Mouse (Mus musculus) spleen, adult 2 months (tissue): ENCODE data around the gene Fzd9. TPM values are rescaled to one million over a fixed set of nuclear protein-coding genes. Genes with fewer than 3 reads are reported as not detected.
A peak's percentile ranks its signal among the peaks of the same experiment; 100 is the strongest.

Experiments used
- DNase-seq, 2 experiments: peaks; one replicate each; pipeline versions ENCODE4 v3.0.0 to v3.0.0-alpha.2; 2012 to 2021; ENCODE audit warnings: low spot score in 2 of 2, low read depth in 1 of 2
- H3K27ac ChIP-seq: fragments of 200-500 bp; 2 replicates; pipeline ENCODE4 v1.5.1; 2012; ENCODE audit warnings: low read length, inconsistent platforms; ENCODE audit not compliant: insufficient read depth
- H3K27me3 ChIP-seq: fragments of 200-500 bp; 2 replicates; pipeline ENCODE4 v1.6.1; 2012; ENCODE audit warnings: mild to moderate bottlenecking, moderate library complexity, low read length, inconsistent platforms; ENCODE audit not compliant: control insufficient read depth, insufficient read depth
- H3K36me3 ChIP-seq: fragments of 200-500 bp; 2 replicates; pipeline ENCODE4 v1.6.1; 2012; ENCODE audit warnings: mild to moderate bottlenecking, low read length, inconsistent platforms; ENCODE audit not compliant: control insufficient read depth, insufficient read depth
- H3K4me1 ChIP-seq: fragments of 200-500 bp; 2 replicates; pipeline ENCODE4 v1.6.1; 2011; ENCODE audit warnings: inconsistent platforms; ENCODE audit not compliant: control insufficient read depth, insufficient read depth, insufficient read length
- H3K4me3 ChIP-seq: fragments of 200-500 bp; 2 replicates; pipeline ENCODE4 v1.5.1; 2011; ENCODE audit warnings: mild to moderate bottlenecking, inconsistent platforms; ENCODE audit not compliant: insufficient read depth, insufficient read length; ENCODE audit errors: extremely low read depth
- CTCF ChIP-seq: fragments of 200-500 bp; IDR thresholded peaks from 2 replicates; pipeline ENCODE4 v1.5.1; 2011; ENCODE audit warnings: mild to moderate bottlenecking, inconsistent platforms; ENCODE audit not compliant: insufficient read depth, insufficient read length, insufficient replicate concordance; ENCODE audit errors: extremely low read depth
- POLR2A ChIP-seq: fragments of 200-500 bp; IDR thresholded peaks from 2 replicates; pipeline ENCODE4 v1.6.1; 2011; ENCODE audit warnings: low read depth, low read length, inconsistent platforms
- WGBS: fragments of 180-500 bp; shearing (Covaris S2); methylation state at CpG from one replicate; pipeline ENCODE4 v1.1.7; 2018; 5-methylcytosine and 5-hydroxymethylcytosine counted together
- polyA plus RNA-seq: library from polyadenylated mRNA; depleted of rRNA; stranded (reverse); fragments of >200 nt; gene quantifications from 2 replicates; pipeline ENCODE4 v1.2.3, GENCODE M21; 2012; rRNA removed

Gene Fzd9
- 0.55 and 0.67 TPM in 2 replicates for polyA plus RNA-seq

DNA sequence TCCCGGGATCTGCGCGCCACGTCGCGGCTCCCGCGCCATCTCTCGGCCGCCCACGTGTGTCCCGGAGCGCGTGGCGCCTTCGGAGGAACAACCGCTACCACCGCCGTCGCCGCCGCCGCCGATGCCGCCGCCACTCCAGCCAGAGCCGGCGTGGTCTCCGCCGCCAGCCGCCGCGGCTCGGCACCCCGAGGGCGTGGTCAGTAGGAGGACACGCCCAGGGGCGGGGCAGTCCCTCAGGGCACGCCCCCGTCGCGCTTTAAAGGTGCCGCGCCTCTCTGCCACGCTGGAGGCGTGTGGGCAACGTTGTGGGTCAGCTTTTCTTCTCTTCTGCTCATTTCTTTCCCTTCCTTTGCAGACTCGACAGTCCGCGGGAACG is at the start of gene Fzd9:
Gene Fzd9, minus strand, starts transcription at position 152 of the 376 bp plus-strand sequence.
- no peaks in the 10 kb centered on the region for H3K36me3 ChIP-seq
- peak within 1 kb of the TSS; percentile 65; the same call in 1 of the 2 replicates for H3K4me3 ChIP-seq
- H3K4me1 ChIP-seq: peaks cover 11% of the 10 kb centered on the region
- under 1% methylated on average over 50 of the region's 51 CpGs for WGBS
- peak; percentile 27 to 74 for DNase-seq
- peaks cover 6% of the 10 kb centered on the region for H3K27me3 ChIP-seq
- no peak within 1 kb of the TSS for H3K27ac ChIP-seq
- TF ChIP-seq POLR2A (no peak), CTCF (no peak)

GRCm38 (mm10) chr5:135292001-135292400 is 41.0 kb upstream of the Fzd9 start:
- no peak for TF ChIP-seq POLR2A
- no peaks in the 10 kb centered on the region for H3K4me1 ChIP-seq
- WGBS: 50% methylated on average over 2 of the region's 2 CpGs
- no peak overlapping the region for H3K4me3 ChIP-seq
- no peak for DNase-seq
- no peaks in the 10 kb centered on the region for H3K27me3 ChIP-seq
- no peaks in the 10 kb centered on the region for H3K36me3 ChIP-seq
- H3K27ac ChIP-seq: no peak overlapping the region

GRCm38 (mm10) chr5:135291193-135291592 is 40.2 kb upstream of the Fzd9 start:
- TF ChIP-seq POLR2A: no peak
- TF ChIP-seq CTCF: no peak
- Histone ChIP-seq H3K36me3 (no peaks in the 10 kb centered on the region), H3K27me3 (no peaks in the 10 kb centered on the region), H3K4me3 (no peak overlapping the region), H3K4me1 (no peaks in the 10 kb centered on the region), H3K27ac (no peak overlapping the region)
- no peak for DNase-seq
- 80% methylated on average over 4 of the region's 4 CpGs for WGBS

- Histone ChIP-seq H3K4me1 (no peaks in the 10 kb centered on the region), H3K27ac (no peak overlapping the region), H3K36me3 (no peaks in the 10 kb centered on the region), H3K27me3 (no peaks in the 10 kb centered on the region), H3K4me3 (no peak overlapping the region)
- no peak for DNase-seq
- WGBS: 84% methylated on average over 6 of the region's 6 CpGs
- TF ChIP-seq POLR2A (no peak), CTCF (no peak)
These were observed 39.7 kb upstream of the Fzd9 start for GRCm38 (mm10) chr5:135290703-135291102.

DNA sequence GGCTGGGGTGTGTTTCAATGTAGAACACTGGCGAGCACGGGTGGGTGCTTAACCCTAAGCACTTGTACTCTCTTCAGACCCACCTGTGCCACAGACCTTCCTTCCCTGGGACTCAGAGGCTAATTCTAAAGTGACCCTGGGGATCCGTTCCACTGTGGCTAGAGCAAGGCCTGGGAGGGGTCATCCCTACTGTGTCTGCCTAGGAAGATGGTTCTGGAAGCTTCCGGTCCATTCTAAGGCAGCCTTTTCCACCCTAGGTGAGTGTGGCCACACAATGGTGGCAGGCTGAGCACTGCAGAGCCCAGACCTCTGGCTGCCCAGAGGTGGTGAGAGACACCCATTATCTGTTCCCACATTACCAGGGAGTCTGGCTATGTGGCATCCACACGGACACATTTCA is 35.9 kb upstream of the Fzd9 start:
- Histone ChIP-seq H3K27ac (no peak overlapping the region), H3K36me3 (no peaks in the 10 kb centered on the region), H3K4me3 (no peak overlapping the region), H3K4me1 (no peaks in the 10 kb centered on the region), H3K27me3 (no peaks in the 10 kb centered on the region)
- TF ChIP-seq CTCF (no peak), POLR2A (no peak)
- DNase-seq: no peak
- WGBS: 86% methylated on average over 5 of the region's 5 CpGs

- peak; percentile 9 to 58 for DNase-seq
- Histone ChIP-seq H3K4me1 (no peaks in the 10 kb centered on the region), H3K36me3 (no peaks in the 10 kb centered on the region), H3K27ac (no peak overlapping the region), H3K4me3 (no peak overlapping the region), H3K27me3 (no peaks in the 10 kb centered on the region)
- 2% methylated on average over 6 of the region's 6 CpGs for WGBS
- peak; percentile 85; the same call in 1 of the 2 replicates for TF ChIP-seq CTCF
- TF ChIP-seq POLR2A: no peak
These were observed 35.2 kb upstream of the Fzd9 start for GRCm38 (mm10) chr5:135286185-135286584.

GRCm38 (mm10) chr5:135285211-135285610 is 34.2 kb upstream of the Fzd9 start:
- no peak overlapping the region for H3K4me3 ChIP-seq
- 83% methylated on average over 3 of the region's 3 CpGs for WGBS
- no peaks in the 10 kb centered on the region for H3K4me1 ChIP-seq
- DNase-seq: no peak
- no peak for TF ChIP-seq POLR2A
- TF ChIP-seq CTCF: no peak
- H3K27ac ChIP-seq: no peak overlapping the region
- H3K36me3 ChIP-seq: no peaks in the 10 kb centered on the region
- no peaks in the 10 kb centered on the region for H3K27me3 ChIP-seq

DNA sequence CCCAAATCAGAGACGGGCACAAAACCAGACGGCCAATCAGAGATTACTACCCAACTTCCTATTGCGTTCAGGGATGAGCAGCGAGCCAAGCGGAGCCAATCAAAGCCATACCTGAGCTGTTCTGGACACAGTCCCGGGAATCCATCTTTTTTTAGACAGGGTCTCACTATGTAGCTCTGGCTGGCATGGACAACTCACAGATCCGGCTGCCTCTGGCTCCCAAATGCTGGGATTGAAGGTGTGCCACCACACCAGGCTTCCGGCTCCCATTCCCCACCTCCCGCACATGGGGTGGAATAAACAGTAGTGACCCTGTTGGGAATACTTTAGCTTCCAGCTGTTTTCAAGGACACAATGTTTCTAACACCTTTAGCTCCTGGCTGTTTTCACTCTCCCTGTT is 29.2 kb upstream of the Fzd9 start:
- DNase-seq: no peak
- 86% methylated on average over 9 of the region's 9 CpGs for WGBS
- no peak for TF ChIP-seq POLR2A
- TF ChIP-seq CTCF: no peak

More for the DNA sequence above, 29.2 kb upstream of the Fzd9 start:
- no peaks in the 10 kb centered on the region for H3K4me1 ChIP-seq
- H3K4me3 ChIP-seq: no peak overlapping the region
- H3K27me3 ChIP-seq: no peaks in the 10 kb centered on the region
- no peak overlapping the region for H3K27ac ChIP-seq
- H3K36me3 ChIP-seq: no peaks in the 10 kb centered on the region
